Mouse (Mus musculus) embryonic facial prominence, embryonic 13.5 days (tissue): ENCODE data around the gene Adora1. TPM values are rescaled to one million over a fixed set of nuclear protein-coding genes. Genes with fewer than 3 reads are reported as not detected.

Source experiments
- ATAC-seq: fragments of 200-750 bp; cut with Nextera tagmentation; 2 replicates; pipeline ENCODE4 v1.8.0; 2017; ENCODE audit warnings: low read depth; ENCODE audit not compliant: insufficient number of reproducible peaks, insufficient read depth, low FRiP score, low TSS enrichment
- H3K27ac ChIP-seq: fragments of 300-500 bp; sonication (generic); 2 replicates; pipeline ENCODE4 v1.5.1; 2015; ENCODE audit warnings: moderate library complexity, mild to moderate bottlenecking, inconsistent platforms
- H3K27me3 ChIP-seq: fragments of 300-500 bp; sonication (generic); 2 replicates; pipeline ENCODE4 v1.6.1; 2015; ENCODE audit warnings: mild to moderate bottlenecking, inconsistent platforms
- H3K36me3 ChIP-seq: fragments of 300-500 bp; sonication (generic); 2 replicates; pipeline ENCODE4 v1.6.1; 2015; ENCODE audit warnings: mild to moderate bottlenecking, inconsistent platforms
- H3K4me1 ChIP-seq: fragments of 300-500 bp; sonication (generic); 2 replicates; pipeline ENCODE4 v1.6.1; 2015; ENCODE audit warnings: inconsistent platforms
- H3K4me2 ChIP-seq: fragments of 300-500 bp; sonication (generic); 2 replicates; pipeline ENCODE4 v1.6.1; 2015; ENCODE audit warnings: moderate library complexity, mild to moderate bottlenecking, inconsistent platforms
- H3K4me3 ChIP-seq: fragments of 300-500 bp; sonication (generic); 2 replicates; pipeline ENCODE4 v1.5.1; 2015; ENCODE audit warnings: mild to moderate bottlenecking, inconsistent platforms
- H3K9ac ChIP-seq: fragments of 300-500 bp; sonication (generic); 2 replicates; pipeline ENCODE4 v1.6.1; 2015; ENCODE audit warnings: mild to moderate bottlenecking, inconsistent platforms
- H3K9me3 ChIP-seq: fragments of 300-500 bp; sonication (generic); 2 replicates; pipeline ENCODE4 v1.6.1; 2016; ENCODE audit warnings: inconsistent platforms
- WGBS: fragments of 180-500 bp; shearing (Covaris S2); methylation state at CpG from one replicate; pipeline ENCODE4 v1.1.7; 2015; ENCODE audit warnings: mixed read lengths; 5-methylcytosine and 5-hydroxymethylcytosine counted together
- polyA plus RNA-seq: library from polyadenylated mRNA; unstranded; fragments of >200 nt; fragmentation: Nextera tagmentation; extraction: Ambion mirVana; gene quantifications from 2 replicates; pipeline ENCODE4 v1.2.1, GENCODE M21; 2015

Gene Adora1
- polyA plus RNA-seq, 1 experiment from 2014 or later: 1.5 TPM

- Histone ChIP-seq H3K27ac (no peak overlapping the region), H3K36me3 (no peaks in the 10 kb centered on the region), H3K27me3 (no peaks in the 10 kb centered on the region), H3K4me1 (no peaks in the 10 kb centered on the region), H3K9ac (no peak overlapping the region), H3K4me2 (no peak overlapping the region), H3K9me3 (no peaks in the 10 kb centered on the region), H3K4me3 (no peak overlapping the region)
- no peak for ATAC-seq
- WGBS: 68% methylated on average over 6 of the region's 6 CpGs
Observed at GRCm38 (mm10) chr1:134162510-134163225, 72.6 kb downstream of the Adora1 start.

- Histone ChIP-seq H3K4me2 (no peak overlapping the region), H3K9ac (no peak overlapping the region), H3K4me1 (no peaks in the 10 kb centered on the region), H3K9me3 (no peaks in the 10 kb centered on the region), H3K36me3 (no peaks in the 10 kb centered on the region), H3K27me3 (no peaks in the 10 kb centered on the region), H3K4me3 (no peak overlapping the region), H3K27ac (no peak overlapping the region)
- no peak for ATAC-seq
- 68% methylated on average over 6 of the region's 6 CpGs for WGBS
Observed at GRCm38 (mm10) chr1:134161399-134161798, 73.8 kb downstream of the Adora1 start.

- WGBS: 83% methylated on average over 3 of the region's 3 CpGs
Observed at GRCm38 (mm10) chr1:134160404-134160803, 74.8 kb downstream of the Adora1 start.

GRCm38 (mm10) chr1:134154655-134155054 is 80.6 kb downstream of the Adora1 start:
- ATAC-seq: no peak
- H3K36me3 ChIP-seq: no peaks in the 10 kb centered on the region
- H3K9me3 ChIP-seq: no peaks in the 10 kb centered on the region

More at GRCm38 (mm10) chr1:134160404-134160803, 74.8 kb downstream of the Adora1 start:
- Histone ChIP-seq H3K27ac (no peak overlapping the region), H3K9ac (no peak overlapping the region), H3K4me3 (no peak overlapping the region), H3K36me3 (no peaks in the 10 kb centered on the region), H3K4me1 (no peaks in the 10 kb centered on the region), H3K4me2 (no peak overlapping the region), H3K27me3 (no peaks in the 10 kb centered on the region), H3K9me3 (no peaks in the 10 kb centered on the region)
- ATAC-seq: no peak

GRCm38 (mm10) chr1:134154121-134154520 is 81.1 kb downstream of the Adora1 start:
- no peaks in the 10 kb centered on the region for H3K36me3 ChIP-seq
- no peak overlapping the region for H3K27ac ChIP-seq
- H3K4me3 ChIP-seq: no peak overlapping the region
- ATAC-seq: no peak
- H3K9ac ChIP-seq: no peak overlapping the region
- no peaks in the 10 kb centered on the region for H3K27me3 ChIP-seq
- no peak overlapping the region for H3K4me2 ChIP-seq
- WGBS: 77% methylated on average over 3 of the region's 3 CpGs
- H3K4me1 ChIP-seq: no peaks in the 10 kb centered on the region
- no peaks in the 10 kb centered on the region for H3K9me3 ChIP-seq

More at GRCm38 (mm10) chr1:134154655-134155054, 80.6 kb downstream of the Adora1 start:
- Histone ChIP-seq H3K27me3 (no peaks in the 10 kb centered on the region), H3K9ac (no peak overlapping the region), H3K4me2 (no peak overlapping the region), H3K4me3 (no peak overlapping the region), H3K27ac (no peak overlapping the region), H3K4me1 (no peaks in the 10 kb centered on the region)
- 62% methylated on average over 3 of the region's 3 CpGs for WGBS

- 74% methylated on average over 21 of the region's 21 CpGs for WGBS
Observed at GRCm38 (mm10) chr1:134152626-134153590, 82.3 kb downstream of the Adora1 start.

GRCm38 (mm10) chr1:134151655-134152412 is 83.4 kb downstream of the Adora1 start:
- ATAC-seq: peak; percentile 63; the same call in 1 of the 2 replicates
- WGBS: 31% methylated on average over 13 of the region's 13 CpGs
- H3K36me3 ChIP-seq: no peaks in the 10 kb centered on the region
- H3K9me3 ChIP-seq: no peaks in the 10 kb centered on the region
- no peaks in the 10 kb centered on the region for H3K27me3 ChIP-seq
- no peak overlapping the region for H3K27ac ChIP-seq
- no peaks in the 10 kb centered on the region for H3K4me1 ChIP-seq
- H3K9ac ChIP-seq: no peak overlapping the region
- H3K4me3 ChIP-seq: no peak overlapping the region
- no peak overlapping the region for H3K4me2 ChIP-seq

More at GRCm38 (mm10) chr1:134152626-134153590, 82.3 kb downstream of the Adora1 start:
- no peaks in the 10 kb centered on the region for H3K4me1 ChIP-seq
- no peak overlapping the region for H3K4me2 ChIP-seq
- no peak for ATAC-seq
- no peak overlapping the region for H3K4me3 ChIP-seq
- H3K27ac ChIP-seq: no peak overlapping the region
- no peaks in the 10 kb centered on the region for H3K36me3 ChIP-seq
- no peaks in the 10 kb centered on the region for H3K27me3 ChIP-seq
- no peak overlapping the region for H3K9ac ChIP-seq
- no peaks in the 10 kb centered on the region for H3K9me3 ChIP-seq

- no peaks in the 10 kb centered on the region for H3K9me3 ChIP-seq
- no peaks in the 10 kb centered on the region for H3K27me3 ChIP-seq
- H3K4me2 ChIP-seq: no peak overlapping the region
- WGBS: 91% methylated on average over 9 of the region's 9 CpGs
- H3K9ac ChIP-seq: no peak overlapping the region
- no peaks in the 10 kb centered on the region for H3K4me1 ChIP-seq
- H3K27ac ChIP-seq: no peak overlapping the region
- H3K36me3 ChIP-seq: no peaks in the 10 kb centered on the region
- no peak overlapping the region for H3K4me3 ChIP-seq
- no peak for ATAC-seq
Observed at GRCm38 (mm10) chr1:134150745-134151144, 84.5 kb downstream of the Adora1 start.

- H3K4me3 ChIP-seq: no peak overlapping the region
- no peak overlapping the region for H3K27ac ChIP-seq
- H3K9ac ChIP-seq: no peak overlapping the region
- H3K27me3 ChIP-seq: no peaks in the 10 kb centered on the region
- ATAC-seq: no peak
- no peaks in the 10 kb centered on the region for H3K9me3 ChIP-seq
- no peaks in the 10 kb centered on the region for H3K4me1 ChIP-seq
- no peak overlapping the region for H3K4me2 ChIP-seq
- 57% methylated on average over 8 of the region's 8 CpGs for WGBS
- no peaks in the 10 kb centered on the region for H3K36me3 ChIP-seq
Observed at GRCm38 (mm10) chr1:134150076-134150475, 85.2 kb downstream of the Adora1 start.
